Mouse (Mus musculus) ZHBTc4 (cell line): ENCODE results near the gene Rars.
A peak's percentile ranks its signal among the peaks of the same experiment; 100 is the strongest.

Experiments
- DNase-seq: peaks from one replicate; pipeline ENCODE4 v3.0.0-alpha.2; 2011; ENCODE audit warnings: low read depth, low spot score

Gene Rars

DNA sequence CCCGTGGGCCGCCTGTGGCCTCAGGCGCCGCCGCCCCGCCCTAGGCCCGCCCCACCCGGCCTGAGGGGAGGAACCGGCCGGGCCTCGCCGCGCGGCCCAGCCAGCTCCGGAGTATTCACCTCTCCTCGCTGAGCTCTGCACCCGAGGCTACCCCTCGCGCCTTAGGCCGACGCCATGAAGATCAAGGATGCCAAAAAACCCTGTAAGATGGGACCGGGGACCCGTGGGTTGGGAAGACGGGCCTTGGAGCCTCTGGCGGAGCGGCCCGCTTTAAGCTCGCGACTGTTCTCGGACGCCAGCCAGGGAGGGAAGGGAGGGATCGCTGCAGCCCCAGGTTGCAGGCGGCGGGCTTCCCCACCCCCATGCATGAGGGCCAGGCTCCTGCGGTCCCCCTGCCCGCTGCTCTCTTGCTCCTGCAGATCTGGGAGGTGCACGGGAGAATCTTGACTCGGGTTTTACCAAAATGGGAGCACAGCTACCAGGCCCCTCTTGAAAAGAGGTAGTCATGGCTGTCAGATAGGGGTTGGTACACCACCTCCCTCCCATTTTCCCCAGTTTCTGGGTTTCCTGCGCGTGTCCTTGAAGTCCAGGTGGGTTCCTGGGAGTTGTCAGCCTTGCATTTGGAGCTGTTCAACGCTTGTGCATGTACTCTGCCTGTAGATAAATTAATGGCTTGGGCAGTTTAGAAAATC, 64.4 kb downstream of the Rars start:
- peak; percentile 85 for DNase-seq

DNA sequence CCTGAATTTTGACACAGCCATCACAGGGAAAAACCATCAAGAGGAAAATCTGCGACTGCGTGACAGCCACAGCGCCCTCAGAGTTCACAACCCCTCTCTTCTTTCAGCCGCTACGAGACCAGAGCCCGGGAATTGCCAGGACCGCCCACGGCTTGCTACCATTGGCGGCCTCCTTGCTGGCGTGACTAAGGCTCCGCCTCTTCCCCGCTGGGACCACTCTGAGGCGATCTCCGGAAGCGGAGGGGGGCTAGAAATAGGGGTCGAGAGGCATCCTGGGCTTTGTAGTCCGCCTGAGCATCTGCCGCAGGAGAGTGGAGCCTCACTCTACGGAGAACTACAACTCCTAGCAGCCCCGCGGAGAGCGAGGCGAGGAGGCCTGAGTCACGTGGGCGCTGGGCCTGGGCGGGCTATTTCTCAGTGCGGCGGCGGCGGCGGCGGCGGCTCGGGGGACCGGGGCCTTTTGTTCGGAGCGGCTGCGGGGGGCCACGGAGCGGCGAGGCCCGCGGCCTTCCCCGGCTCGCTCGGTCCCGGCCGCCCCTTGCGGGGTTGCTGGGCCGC, 65.0 kb downstream of the Rars start, which contains the start of gene Pank3:
TSS of gene Pank3 (plus strand) at position 297 of the 558 bp plus-strand sequence.
- peak; percentile 99 for DNase-seq

DNA sequence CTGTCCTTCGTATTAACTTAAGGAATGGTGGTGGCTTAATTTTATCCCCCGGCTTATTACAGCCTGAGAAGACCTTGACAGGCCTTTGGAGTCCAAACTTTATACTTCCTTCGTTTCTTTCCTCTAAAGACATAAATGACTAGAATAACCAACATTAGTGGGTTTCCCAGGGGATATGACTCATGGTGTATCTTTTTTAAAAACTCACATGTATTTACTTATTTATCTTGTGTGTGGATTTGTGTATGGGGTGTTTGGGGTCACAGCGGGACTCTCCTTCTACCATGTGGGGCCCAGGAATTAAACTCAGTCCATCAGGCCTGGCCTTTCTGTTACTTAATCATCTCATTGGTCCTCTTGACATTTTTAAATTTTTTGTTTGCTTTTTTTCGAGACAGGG, 67.5 kb downstream of the Rars start:
- no peak for DNase-seq

DNA sequence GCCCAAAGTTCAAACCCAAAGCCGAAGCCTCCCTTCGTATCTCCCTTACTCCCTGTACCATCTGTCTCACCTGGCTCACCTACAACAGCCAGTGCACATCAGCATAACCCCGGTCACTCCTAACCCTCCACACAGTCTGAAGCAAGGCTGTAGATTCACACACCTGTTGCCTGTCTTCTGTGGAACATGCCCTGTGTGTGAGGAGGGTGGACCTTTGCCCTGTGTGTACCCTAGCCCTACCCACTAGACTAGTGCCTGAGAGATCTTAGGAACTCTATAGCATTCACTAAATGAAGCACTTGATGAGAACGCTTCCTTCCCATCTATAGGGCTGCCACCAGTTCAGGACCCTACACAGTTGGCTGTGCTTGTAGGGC, 73.7 kb downstream of the Rars start:
- no peak for DNase-seq

DNA sequence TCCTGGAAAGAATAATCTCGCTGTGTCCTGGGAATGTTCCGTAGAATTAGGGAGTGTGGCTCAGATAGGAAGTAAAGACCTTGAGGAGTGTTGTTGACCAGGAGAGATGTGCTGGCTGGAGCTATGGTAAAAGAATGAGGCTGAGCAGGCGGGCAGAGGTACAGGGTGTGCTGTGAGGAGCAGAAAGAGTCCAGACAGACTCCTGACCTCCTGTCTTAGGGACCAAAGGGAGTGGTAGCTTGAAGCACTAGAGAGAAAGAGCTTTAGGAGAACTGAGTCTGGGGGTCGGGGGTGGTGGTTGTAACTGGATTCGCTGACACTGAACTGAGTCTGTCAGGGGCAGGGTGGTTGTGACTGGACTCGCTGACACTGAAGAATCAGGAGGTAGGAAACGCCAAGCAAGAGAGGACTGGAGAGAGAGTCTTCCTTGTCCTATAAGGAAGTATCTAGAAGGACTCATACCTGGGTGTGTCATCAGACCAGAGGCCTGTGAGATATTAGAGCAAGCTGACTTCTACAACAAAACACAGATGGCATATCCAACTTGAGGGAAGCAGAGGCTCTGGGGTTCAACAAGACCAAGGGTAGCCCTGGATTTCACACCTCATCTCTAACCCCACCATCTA, 74.2 kb downstream of the Rars start:
- DNase-seq = no peak
